Mouse (Mus musculus) right cerebral cortex, postnatal 25 days (tissue): ENCODE measurements at regions not wholly inside any gene's neighbourhood (a gene's known extent, or its start where the extent isn't known, plus 50 kb on each side); places are given as distances from the start of the nearest gene placed in this dataset.

ENCODE experiments used
- DNase-seq: peaks from one replicate; pipeline ENCODE4 v3.0.0; 2022

GRCm38 (mm10) chr7:111420698-111421097 is 337.9 kb upstream of the Eif4g2 start:
- DNase-seq = no peak

GRCm38 (mm10) chr7:111417735-111418134 is 334.9 kb upstream of the Eif4g2 start:
- DNase-seq = no peak

DNA sequence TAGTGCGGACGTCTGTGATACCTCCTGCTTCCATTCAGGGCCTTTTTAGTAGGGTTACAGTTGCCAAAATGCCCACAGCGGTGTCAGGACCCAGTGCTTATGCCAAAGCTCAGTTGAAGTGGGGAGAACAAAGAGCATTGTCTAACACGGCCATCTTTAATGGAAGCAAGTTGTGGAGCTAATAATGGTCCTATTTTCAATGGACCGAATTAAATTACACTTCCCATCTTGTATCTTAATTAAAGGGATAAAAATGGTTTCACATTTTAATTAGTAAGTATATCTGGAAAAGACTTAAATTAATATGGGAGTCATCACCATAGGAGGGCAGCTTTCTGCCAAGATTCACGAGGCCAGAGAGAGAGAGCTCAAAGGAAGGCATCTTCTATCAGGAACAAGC is 333.2 kb upstream of the Eif4g2 start:
- no peak for DNase-seq

- no peak for DNase-seq
These were observed 330.9 kb upstream of the Eif4g2 start for GRCm38 (mm10) chr7:111413745-111414144.

DNA sequence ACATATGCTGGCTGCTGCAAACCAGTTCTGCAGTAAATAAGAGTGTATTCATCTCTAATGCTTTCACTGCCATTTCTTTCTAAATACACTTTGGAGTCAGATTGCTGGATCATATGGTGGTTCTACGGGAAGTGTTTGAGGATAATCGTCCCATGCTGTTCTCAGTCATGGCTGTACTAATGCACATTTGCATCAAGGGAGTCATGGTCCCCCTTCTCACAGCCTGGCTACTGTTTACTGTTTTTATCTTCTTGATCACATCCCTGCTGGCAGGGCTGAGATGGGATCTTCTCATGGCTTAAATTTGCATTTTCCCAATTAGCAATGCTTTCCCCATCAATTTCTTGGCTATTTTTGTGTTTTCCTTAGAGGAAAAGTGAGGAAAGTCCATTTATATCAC is 330.1 kb upstream of the Eif4g2 start:
- DNase-seq = no peak

GRCm38 (mm10) chr7:111411386-111411960 is 328.6 kb upstream of the Eif4g2 start:
- peak; percentile 31 for DNase-seq

DNA sequence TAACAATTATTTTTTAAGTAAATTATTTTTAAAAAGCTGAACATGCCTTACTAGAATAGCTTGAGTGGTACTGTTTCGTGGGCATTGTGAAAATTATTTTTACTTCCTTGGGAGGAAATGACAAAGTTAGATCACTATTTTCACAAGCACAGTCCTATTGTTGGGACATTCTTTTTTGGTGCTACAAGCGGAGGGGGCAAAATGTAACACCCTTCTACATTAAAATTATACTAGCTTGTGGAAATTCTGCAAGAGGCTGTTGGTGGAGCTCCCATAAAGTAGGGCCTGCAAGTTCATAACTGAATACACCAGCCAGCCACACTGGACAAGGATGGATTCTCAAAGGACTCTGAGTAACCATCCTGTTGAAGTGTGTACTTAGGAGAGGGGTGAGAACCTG is 313.1 kb upstream of the Eif4g2 start:
- no peak for DNase-seq

- DNase-seq = no peak
These were observed 312.3 kb upstream of the Eif4g2 start for GRCm38 (mm10) chr7:111395111-111395510.

DNA sequence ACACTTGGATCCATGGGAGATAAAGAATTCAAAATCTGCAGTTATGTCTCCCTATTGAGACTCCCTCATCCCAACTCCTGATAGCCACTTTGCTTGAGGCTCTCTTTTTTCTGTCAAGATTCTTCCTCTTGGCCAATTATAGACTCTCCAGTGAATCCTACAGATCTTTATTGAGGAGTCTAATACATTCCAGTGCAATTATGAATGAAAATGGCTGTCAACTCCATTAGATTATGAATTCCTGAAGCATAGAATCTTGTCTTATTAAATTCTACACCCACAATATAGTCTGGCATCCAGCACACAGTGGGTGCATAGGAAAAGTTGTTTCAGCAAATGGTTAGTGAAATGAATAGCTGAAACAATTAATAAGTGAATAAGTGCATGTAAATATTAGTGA is 311.0 kb upstream of the Eif4g2 start:
- no peak for DNase-seq

DNA sequence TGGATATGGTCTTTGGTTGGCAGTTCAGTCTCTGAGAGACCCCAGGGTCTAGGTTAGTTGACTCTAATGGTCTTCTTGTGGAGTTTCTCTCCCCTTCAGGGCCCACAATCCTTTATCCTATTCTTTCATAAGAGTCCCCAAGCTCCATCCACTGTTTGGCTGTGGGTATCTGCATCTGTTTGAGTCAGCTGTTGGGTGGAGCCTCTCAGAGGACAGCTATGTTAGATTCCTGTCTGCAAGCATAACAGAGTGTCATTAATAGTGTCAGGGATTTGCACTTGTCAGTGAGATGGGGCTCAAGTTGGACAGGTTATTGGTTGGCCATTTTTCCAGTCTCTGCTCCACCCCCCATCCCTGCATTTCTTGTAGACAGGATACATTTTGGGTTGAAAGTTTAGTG is 306.9 kb upstream of the Eif4g2 start:
- DNase-seq = no peak

GRCm38 (mm10) chr7:111374534-111374933 is 291.7 kb upstream of the Eif4g2 start:
- no peak for DNase-seq

DNA sequence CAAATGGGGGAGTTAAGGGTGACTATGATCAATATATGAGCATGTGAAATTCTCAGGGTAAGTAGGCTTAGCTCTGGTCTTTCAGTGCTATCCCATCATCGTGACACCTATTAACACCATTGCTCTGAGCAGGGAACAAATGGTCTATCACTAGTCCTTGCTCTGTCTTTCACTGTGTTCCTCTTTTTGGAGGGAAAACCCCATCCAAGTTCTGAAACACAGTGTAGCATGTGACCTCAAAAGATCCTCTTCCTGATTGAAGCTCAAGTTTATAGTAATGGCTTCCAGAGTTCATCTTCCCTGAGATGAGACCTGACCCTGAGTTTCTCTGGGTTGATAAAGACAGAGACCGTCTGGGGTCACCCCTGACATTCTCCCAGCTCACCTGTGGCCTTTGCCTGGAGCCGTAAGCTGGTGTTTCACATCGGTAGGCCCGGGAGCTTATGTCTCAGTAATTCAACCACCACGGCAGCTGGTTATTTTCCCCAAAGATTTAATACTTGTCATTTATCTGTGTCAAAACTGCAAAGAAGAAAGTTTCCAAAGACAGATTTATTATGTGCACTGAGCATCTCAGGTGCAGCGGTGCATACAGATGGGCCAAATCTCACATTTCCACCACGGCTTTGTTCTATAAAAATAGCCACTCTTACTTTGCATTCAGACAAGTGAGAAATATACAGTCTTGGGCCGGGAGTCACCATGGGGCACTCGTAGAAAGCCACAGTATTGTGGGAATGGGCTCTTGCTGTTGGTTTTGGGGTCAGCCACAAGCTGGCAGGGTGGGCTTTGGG is 290.7 kb upstream of the Eif4g2 start:
- no peak for DNase-seq

- no peak for DNase-seq
These were observed 287.6 kb upstream of the Eif4g2 start for GRCm38 (mm10) chr7:111370421-111370887.

DNA sequence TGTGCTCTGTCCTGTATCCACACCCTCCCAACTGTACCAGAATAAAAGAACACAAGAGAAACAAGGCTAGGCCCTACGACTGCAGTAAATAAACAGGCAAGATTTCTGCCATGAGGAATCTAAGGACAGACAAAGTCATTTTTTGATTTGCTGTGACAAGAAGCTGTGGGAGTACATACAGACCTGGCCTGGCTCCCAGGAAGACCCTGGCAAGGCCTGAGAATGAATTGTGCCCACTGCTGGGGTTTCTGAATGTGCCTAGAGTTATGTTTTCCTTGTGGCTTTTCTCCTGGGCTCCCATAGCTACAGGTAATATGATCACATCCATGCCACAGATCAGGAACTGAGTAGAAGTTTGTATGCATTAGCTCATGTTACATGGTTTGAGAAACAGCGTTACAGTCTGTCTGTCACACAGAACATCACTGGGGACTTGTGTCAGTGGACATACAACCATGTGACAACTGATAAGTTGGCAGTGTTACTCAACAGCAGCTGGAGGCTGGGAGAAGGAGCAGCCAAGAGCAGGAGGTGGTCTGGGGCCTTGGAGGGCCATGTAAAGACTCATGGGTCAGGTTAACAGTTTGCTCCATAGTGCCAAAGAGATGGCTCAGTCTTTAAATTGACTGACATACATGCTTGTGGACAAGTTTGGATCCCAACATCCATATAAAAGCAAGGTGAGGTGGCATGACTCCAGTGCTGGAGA is 285.6 kb upstream of the Eif4g2 start:
- no peak for DNase-seq

- no peak for DNase-seq
These were observed 284.3 kb upstream of the Eif4g2 start for GRCm38 (mm10) chr7:111366951-111367653.

DNA sequence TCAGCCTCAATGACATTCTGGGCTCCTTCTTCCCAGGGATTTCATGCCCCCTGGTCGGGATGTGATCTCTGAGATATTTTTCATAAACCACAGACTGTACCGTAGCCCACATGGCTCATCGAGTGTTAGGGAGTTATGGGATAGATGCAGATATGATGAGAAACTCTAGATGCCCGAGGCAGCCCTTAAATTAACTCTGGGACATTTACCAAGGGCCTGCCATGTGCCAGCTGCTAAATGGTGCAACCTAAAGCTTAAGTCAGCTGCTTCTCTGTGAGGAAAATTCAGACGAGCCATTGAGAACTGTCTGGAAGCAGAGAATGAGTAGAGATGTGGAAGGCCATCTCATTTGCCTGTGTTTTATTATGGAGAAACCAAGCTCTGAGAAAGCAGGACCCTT is 282.6 kb upstream of the Eif4g2 start:
- DNase-seq = no peak

DNA sequence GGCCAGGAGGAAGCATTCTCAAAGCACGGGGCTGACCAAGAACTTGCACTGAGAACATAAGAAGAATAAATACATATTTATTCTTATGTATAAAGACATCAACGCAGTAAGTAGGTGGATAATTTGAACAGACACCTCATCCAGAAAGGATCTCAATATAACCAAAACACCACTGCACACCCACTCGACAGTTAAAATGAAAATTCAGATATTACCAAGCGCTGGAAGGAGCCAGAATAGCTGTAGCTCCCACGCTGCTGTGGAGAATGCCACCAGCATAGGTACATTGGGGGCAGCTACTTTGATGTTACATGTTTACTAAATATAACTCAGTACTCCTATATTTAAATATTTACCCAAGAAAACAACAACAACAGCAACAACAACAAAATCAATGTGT is 280.4 kb upstream of the Eif4g2 start:
- no peak for DNase-seq

- no peak for DNase-seq
These were observed 279.8 kb upstream of the Eif4g2 start for GRCm38 (mm10) chr7:111362646-111363045.

DNA sequence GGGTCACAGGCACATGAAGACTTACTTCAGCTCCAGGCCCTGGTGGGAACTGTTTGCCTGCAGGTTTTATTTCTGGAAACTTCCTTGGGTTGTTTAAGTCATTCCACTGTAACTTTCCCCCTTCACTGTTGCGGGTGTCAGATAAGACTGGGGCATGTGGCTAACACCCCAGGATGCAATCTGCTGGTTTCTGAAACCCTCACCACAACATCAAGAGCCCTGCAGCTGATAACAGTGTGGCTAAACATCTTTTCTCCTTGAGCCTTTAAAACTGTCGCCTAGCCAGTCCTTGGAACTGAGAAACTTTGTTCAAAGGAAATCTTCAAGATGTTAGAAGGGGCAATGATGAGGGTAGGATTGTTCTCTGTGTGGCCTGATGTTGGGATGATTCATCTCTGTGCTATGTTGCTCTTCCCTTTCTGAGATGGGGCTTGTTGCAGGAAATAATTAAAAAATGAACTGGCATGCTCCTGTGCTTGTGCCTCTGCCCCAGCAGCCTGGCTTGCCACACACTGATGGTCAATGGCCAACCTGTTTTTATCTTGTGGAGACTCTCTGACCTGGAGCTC is 272.3 kb upstream of the Eif4g2 start:
- no peak for DNase-seq

DNA sequence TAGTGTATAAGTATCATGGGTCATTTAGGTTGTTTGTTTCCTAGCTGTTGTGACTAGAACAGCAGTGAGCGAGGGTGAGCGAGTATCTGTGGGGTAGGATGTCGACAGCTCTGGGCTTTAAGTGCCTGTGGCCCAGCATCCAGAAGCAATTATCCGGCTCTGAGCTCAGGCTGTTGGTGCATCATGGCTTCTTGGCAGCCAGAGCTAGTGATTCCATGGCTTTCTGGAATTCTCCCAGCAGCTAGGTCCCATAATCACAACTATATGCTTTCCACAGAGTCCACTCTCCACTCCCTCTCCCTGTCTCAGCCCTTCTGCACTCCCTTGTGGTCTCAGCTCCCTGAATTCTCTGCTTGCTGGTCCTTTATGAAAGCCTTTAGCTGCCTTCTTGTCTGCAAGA is 271.2 kb upstream of the Eif4g2 start:
- DNase-seq = no peak

DNA sequence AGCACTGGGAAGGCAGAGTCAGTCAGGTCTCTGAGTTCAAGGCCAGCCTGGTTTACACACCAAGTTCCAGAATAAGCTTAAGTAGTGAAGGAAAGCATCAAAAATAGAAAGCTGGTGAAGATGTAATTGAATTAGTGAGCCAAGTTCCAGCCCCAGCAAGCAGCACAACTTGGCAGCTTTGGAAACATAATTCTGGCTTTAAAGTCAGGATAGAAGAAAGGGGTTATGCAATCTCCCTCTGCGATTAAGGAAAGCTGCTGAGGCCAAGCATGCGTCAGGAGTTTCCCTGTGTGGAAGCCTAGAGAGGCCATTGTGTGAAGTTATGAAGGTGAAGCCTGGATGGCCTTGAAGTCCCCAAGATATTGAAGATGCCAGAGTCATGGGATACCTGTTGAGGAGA is 269.3 kb upstream of the Eif4g2 start:
- no peak for DNase-seq

GRCm38 (mm10) chr7:111345117-111345516 is 262.3 kb upstream of the Eif4g2 start:
- DNase-seq = no peak

DNA sequence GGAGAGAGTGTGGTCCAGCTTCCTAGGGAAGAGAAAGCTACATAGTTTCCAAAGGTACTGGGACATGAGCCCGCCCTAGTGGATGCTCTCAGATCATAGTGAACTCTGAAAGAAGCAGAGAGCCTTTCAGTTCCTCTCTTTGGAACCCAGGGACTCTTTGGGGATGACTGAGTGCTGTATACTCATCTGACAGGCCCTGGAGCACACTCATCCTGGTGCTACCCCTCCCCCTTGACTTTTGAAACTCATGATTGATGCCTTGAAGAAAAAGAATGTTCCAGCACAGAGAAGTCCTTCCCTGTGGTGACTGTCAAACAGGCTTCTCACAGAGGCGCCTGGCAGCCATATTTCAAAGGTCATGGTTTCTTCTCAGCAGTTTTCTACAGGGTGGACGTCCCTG is 254.2 kb upstream of the Eif4g2 start:
- no peak for DNase-seq
